Mouse (Mus musculus) neutrophil, adult 5-6 weeks (primary cell): ENCODE data around the gene Hacd1. TPM values are rescaled to one million over a fixed set of nuclear protein-coding genes. Genes with fewer than 3 reads are reported as not detected.

Experiments used
- ATAC-seq: fragments of 151-379, 151-347 bp; 2 replicates; pipeline ENCODE4 v1.8.0; 2017; ENCODE audit warnings: mild to moderate bottlenecking, moderate TSS enrichment; ENCODE audit not compliant: insufficient number of reproducible peaks, poor library complexity, low FRiP score, severe bottlenecking; ENCODE audit errors: extremely low read depth
- total RNA-seq: library from RNA; stranded (forward); fragments of 200-1000 nt; gene quantifications from 2 replicates; pipeline ENCODE4 v1.2.3, GENCODE M21; 2017

The Hacd1 gene
- total RNA-seq, 1 experiment from 2014 or later: not detected

DNA sequence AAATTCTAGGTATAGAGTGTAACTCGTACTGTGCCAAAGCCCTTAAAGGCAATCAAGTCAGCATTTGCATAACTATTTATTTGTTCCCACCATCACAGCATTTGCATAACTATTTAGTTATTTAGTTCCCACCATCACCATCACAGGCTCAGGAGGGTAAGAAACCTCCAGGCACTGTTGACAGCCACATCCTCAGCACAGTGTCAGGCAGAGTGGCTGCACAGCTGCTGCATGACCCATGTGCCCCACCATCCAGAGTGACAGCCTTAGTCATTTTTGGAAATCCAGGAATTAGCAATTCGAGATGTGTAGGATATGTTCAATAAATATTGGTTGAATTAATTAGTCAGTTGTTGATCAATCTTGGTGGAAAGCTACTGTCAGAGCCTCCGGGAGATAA is 12.9 kb downstream of the Hacd1 start:
- no peak for ATAC-seq

DNA sequence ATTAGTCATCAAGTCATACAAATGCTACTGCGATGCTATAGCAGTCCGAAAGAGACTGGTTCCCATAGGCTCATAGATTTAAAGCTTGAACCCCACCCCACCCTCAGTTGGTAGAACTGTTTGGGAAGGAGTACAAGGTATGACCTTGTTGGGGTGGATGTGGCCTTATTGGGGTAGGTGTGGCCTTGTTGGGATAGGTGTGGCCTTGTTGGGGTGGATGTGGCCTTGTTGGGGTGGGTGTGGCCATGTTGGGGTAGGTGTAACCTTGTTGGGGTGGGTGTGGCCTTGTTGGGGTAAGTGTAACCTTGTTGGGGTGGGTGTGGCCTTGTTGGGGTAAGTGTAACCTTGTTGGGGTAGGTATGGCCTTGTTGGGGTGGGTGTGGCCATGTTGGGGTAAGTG is 14.7 kb downstream of the Hacd1 start:
- no peak for ATAC-seq

DNA sequence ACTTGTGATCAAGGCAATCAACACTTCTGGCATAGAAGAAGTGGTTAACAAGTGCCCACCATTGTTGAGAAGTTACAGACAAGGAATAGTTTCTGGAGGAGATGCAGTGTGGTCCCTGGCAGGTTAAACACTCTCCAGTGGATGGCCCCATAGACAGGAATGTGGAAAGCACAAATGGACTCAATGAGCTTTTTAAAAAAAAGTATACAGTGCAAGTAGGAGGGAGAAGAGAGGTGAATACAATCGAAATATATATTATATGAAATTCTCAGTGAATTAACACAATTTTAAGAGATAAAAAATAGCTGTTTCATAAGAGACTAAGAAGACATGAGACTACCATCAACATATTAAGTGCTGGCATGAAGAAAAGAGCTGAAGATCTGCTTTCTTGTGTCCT is 36.7 kb downstream of the Hacd1 start:
- ATAC-seq: no peak

GRCm38 (mm10) chr2:14005121-14005520 is 50.8 kb downstream of the Hacd1 start:
- no peak for ATAC-seq

GRCm38 (mm10) chr2:13960136-13960535 is 95.8 kb downstream of the Hacd1 start:
- no peak for ATAC-seq

- ATAC-seq: no peak
These were observed 99.5 kb downstream of the Hacd1 start for GRCm38 (mm10) chr2:13956463-13956862.

DNA sequence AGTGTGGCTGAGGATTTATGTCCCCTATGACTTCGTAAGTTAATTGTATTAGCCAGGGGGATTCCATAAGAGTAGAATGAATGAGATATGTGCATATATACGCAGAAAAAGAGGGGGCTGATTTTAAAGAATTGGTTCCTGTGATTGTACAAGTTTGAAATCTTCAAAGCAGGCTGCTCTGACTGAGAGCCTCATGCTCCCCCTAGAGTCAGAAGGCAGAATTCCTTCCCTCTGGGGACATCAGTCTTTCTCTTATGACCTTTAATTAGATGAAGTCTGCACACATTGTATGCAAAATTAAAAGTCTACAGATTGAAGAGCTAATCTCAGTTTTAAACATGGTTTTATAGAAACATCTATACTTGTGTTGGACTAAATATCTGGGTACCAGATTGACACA is 117.8 kb downstream of the Hacd1 start:
- no peak for ATAC-seq

DNA sequence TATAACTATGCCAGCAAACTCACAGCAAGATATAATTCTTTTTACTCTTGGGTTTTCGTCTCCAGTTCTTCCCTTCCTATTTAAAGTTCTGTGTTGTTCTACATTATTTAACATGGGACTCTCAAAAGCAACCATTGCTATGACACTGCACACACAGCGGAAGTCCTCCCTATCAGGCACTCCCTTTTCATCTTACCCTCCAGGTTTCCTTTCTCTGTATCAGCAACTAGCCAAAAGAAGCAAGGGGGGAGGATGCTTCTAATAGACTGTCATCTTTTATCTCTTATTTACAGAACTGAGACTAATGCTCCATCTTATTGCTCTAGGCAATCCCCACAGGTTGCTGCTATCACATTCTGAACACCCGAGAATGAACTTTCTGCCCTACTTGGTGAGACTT is 120.6 kb downstream of the Hacd1 start:
- no peak for ATAC-seq

GRCm38 (mm10) chr2:13932253-13932652 is 123.7 kb downstream of the Hacd1 start:
- no peak for ATAC-seq

GRCm38 (mm10) chr2:13930724-13931123 is 125.2 kb downstream of the Hacd1 start:
- ATAC-seq: no peak

GRCm38 (mm10) chr2:13888568-13888967 is 167.4 kb downstream of the Hacd1 start:
- no peak for ATAC-seq

DNA sequence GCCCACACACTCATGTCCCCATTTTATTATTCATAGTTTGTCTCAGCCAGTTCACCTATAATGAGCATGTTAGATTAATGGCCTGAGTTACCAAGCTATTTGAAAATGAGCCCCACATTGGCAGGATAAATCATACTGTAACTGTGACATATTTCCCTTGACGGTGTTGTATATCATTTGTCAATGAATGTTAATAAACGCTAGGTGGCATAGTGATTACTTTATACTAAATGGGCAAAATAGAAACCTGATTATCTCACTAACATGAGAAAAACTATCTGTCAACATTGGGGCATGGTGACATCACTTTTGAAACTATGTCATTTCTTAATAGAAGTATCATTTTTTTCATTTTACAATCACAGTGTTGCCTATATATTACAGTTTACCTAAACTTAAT is 198.5 kb downstream of the Hacd1 start:
- no peak for ATAC-seq

DNA sequence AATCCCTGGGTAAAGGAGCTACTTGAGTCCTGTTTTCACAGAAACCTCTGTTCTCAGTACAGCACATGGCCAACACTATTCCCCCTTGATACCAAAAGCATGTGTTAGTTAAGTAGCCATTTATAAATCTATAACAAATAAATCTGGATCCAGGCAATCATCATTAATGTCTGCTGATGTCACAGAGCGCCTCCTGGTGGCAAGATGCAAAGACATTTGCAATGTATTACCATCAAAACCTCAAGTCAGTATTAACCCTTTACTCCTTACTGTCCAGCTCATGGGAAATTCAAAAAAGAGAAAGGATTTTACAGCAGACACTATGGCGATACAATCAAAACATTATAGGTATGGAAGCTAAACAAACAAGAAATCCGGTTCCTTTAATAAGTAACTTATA is 200.4 kb downstream of the Hacd1 start:
- ATAC-seq: peak; percentile 51; the same call in 1 of the 2 replicates

DNA sequence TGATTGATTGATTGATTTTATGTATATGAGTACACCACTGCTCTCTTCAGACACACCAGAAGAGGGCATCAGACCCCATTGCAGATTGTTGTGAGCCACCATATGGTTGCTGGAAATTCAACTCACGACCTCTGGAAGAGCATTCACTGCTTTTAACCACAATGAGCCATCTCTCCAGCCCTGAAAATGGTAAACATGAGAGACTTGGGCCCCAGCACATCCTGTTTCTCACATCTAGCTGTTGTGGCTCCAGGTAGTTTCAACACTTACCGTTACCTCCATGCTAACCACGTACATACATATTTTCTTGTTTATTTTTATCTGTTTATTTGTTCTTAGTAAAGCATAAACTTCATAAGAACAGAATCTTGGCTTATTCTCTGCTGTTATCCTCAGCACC is 219.6 kb downstream of the Hacd1 start:
- ATAC-seq: no peak

GRCm38 (mm10) chr2:13834989-13835388 is 220.9 kb downstream of the Hacd1 start:
- ATAC-seq: no peak

DNA sequence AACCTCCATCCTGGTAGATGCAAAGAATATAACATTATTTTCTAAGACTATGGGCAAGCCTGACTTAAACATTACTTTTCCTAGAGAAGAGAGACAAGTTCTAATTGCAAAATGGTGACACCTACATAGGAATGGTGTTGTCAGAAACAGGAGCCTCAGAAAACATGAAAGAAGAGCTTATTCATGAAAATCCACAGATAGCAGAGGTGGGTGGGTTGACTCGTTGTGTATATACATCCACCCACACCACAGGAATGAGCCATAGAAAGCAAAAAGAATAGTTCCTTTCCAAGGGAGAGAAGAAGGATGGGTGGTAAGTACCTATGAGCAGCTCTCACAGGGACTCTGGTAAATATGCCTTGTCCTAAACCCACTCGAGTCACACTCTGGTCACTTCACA is 239.3 kb downstream of the Hacd1 start:
- ATAC-seq: no peak

DNA sequence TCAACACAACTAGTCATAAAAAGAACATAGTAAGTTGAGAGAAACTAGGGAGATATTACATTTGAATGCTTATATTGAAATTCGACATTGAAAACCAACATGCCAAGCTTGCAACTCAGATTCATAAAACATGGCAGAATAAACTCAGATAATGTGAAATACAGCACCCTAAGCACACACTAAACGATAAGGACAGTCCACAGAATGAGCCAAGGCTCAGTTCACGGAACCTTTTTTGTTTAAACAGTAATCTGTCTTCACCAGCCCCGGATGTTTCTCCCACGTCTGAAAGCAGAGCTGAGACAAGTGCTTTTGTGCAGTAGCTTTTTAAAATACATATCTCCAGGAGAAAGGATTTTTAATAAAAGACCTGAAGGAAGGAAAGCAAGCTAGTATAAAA is 247.3 kb downstream of the Hacd1 start:
- no peak for ATAC-seq

- no peak for ATAC-seq
These were observed 247.9 kb downstream of the Hacd1 start for GRCm38 (mm10) chr2:13808008-13808407.

GRCm38 (mm10) chr2:13806120-13806519 is 249.8 kb downstream of the Hacd1 start:
- ATAC-seq: no peak

DNA sequence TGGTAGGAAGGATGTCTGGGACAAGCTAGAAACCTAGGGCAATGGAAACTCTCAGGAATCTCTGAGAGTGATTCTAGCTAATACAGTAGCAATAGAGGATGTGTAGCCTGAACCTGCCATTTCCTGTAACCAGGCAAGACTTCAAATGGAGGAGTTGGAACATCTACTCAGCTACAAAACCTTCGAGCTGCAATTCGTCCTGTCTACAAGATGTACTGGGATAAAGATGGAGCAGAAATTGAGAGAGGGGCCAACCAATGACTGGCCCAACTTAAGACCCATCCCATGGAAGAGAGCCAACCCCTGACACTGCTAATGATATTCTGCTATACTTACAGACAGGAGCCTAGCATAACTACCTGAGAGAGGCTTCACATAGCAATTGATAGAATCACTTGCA is 255.3 kb downstream of the Hacd1 start:
- no peak for ATAC-seq
